Mouse (Mus musculus) MEL (cell line): Measurements from ENCODE around the gene Kifc1. TPM values are rescaled to one million over a fixed set of nuclear protein-coding genes. Genes with fewer than 3 reads are reported as not detected.
"Not testable (repeated sequence)": the region's sequence is repeated elsewhere in the genome, so short reads cannot be mapped to it uniquely, and the experiment has no call there.

Experiments
- DNase-seq: peaks from one replicate; pipeline ENCODE4 v3.0.0; 2011; ENCODE audit warnings: low read depth, low spot score
- H3K27ac ChIP-seq: 2 replicates; pipeline ENCODE4 v1.5.1; 2012; ENCODE audit warnings: low read depth, mild to moderate bottlenecking, control low read depth, low read length, moderate library complexity; ENCODE audit not compliant: control insufficient read depth
- H3K27me3 ChIP-seq, 2 experiments: fragments of 150-350 bp in 1 of 2; sonication (generic) in 1 of 2; 2 replicates each; pipeline ENCODE4 v1.6.1; 2012; ENCODE audit warnings: low read length in 2 of 2, mild to moderate bottlenecking in 2 of 2, improper control_type of control experiment in 1 of 2, moderate library complexity in 1 of 2; ENCODE audit not compliant: insufficient read depth in 2 of 2, control insufficient read depth in 1 of 2
- H3K36me3 ChIP-seq, 2 experiments: 2 replicates each; pipeline ENCODE4 v1.6.1; 2012 to 2014; ENCODE audit warnings: low read length in 2 of 2, improper control_type of control experiment in 1 of 2, inconsistent platforms in 1 of 2, mild to moderate bottlenecking in 1 of 2; ENCODE audit not compliant: insufficient read depth in 2 of 2, control insufficient read depth in 1 of 2
- H3K4me1 ChIP-seq, 2 experiments: fragments of 150-350 bp in 1 of 2; sonication (generic) in 1 of 2; 2 replicates each; pipeline ENCODE4 v1.6.1; 2012; ENCODE audit warnings: low read length in 2 of 2, improper control_type of control experiment in 1 of 2, mild to moderate bottlenecking in 1 of 2; ENCODE audit not compliant: insufficient read depth in 2 of 2, control insufficient read depth in 1 of 2
- H3K4me3 ChIP-seq, 2 experiments: fragments of 150-350 bp in 1 of 2; sonication (generic) in 1 of 2; 2 replicates each; pipeline ENCODE4 v1.5.1; 2012; ENCODE audit warnings: low read depth in 2 of 2, low read length in 2 of 2, mild to moderate bottlenecking in 2 of 2, moderate library complexity in 2 of 2, control low read depth in 1 of 2, improper control_type of control experiment in 1 of 2; ENCODE audit not compliant: control insufficient read depth in 1 of 2, insufficient read depth in 1 of 2
- H3K79me2 ChIP-seq: 2 replicates; pipeline ENCODE4 v1.6.1; 2012; ENCODE audit warnings: mild to moderate bottlenecking, low read length, moderate library complexity; ENCODE audit not compliant: control insufficient read depth, poor library complexity, insufficient read depth
- H3K9ac ChIP-seq: 2 replicates; pipeline ENCODE4 v1.6.1; 2012; ENCODE audit warnings: low read depth, mild to moderate bottlenecking, control low read depth, low read length, moderate library complexity; ENCODE audit not compliant: control insufficient read depth, poor library complexity, severe bottlenecking
- H3K9me3 ChIP-seq: fragments of 150-350 bp; sonication (generic); replicated peaks from 2 replicates; pipeline ENCODE4 v1.6.1; 2012; ENCODE audit warnings: mild to moderate bottlenecking, low read length, improper control_type of control experiment, moderate library complexity; ENCODE audit not compliant: insufficient read depth
- CTCF ChIP-seq, 3 experiments: IDR thresholded peaks in 2 of 3; conservative IDR thresholded peaks in 1 of 3; 2 replicates each; pipeline ENCODE4 v1.5.1; 2011 to 2012; ENCODE audit warnings: low read length in 3 of 3, low read depth in 2 of 3, mild to moderate bottlenecking in 2 of 3, improper control_type of control experiment in 1 of 3, inconsistent platforms in 1 of 3, mixed read lengths in 1 of 3, moderate library complexity in 1 of 3; ENCODE audit not compliant: control insufficient read depth in 1 of 3, insufficient read depth in 1 of 3, poor library complexity in 1 of 3, severe bottlenecking in 1 of 3
- EP300 ChIP-seq, 2 experiments: IDR thresholded peaks; 2 replicates each; pipeline ENCODE4 v1.6.1; 2011; ENCODE audit warnings: improper control_type of control experiment in 2 of 2, low read length in 2 of 2, low read depth in 1 of 2, mild to moderate bottlenecking in 1 of 2
- HCFC1 ChIP-seq: IDR thresholded peaks from 2 replicates; pipeline ENCODE4 v1.6.1; 2012; ENCODE audit warnings: low read depth, mild to moderate bottlenecking, inconsistent platforms, low read length, improper control_type of control experiment, moderate library complexity
- JUND ChIP-seq: IDR thresholded peaks from 2 replicates; pipeline ENCODE4 v1.6.1; 2011; ENCODE audit warnings: low read depth, mild to moderate bottlenecking, improper control_type of control experiment, low read length
- MAX ChIP-seq: IDR thresholded peaks from 2 replicates; pipeline ENCODE4 v1.6.1; 2011; ENCODE audit warnings: low read length, improper control_type of control experiment
- MXI1 ChIP-seq: IDR thresholded peaks from 2 replicates; pipeline ENCODE4 v1.6.1; 2011; ENCODE audit warnings: mild to moderate bottlenecking, low read depth, low read length, improper control_type of control experiment
- MYC ChIP-seq: IDR thresholded peaks from 2 replicates; pipeline ENCODE4 v1.6.1; 2011; ENCODE audit warnings: low read depth, mild to moderate bottlenecking, low read length, improper control_type of control experiment, moderate library complexity
- NRF1 ChIP-seq: IDR thresholded peaks from 2 replicates; pipeline ENCODE4 v1.6.1; 2014; ENCODE audit warnings: low read depth, mild to moderate bottlenecking, inconsistent platforms, low read length, improper control_type of control experiment, moderate library complexity; ENCODE audit not compliant: poor library complexity, insufficient read depth, severe bottlenecking
- POLR2A ChIP-seq, 2 experiments: IDR thresholded peaks; 2 replicates each; pipeline ENCODE4 v1.6.1; 2011 to 2012; ENCODE audit warnings: low read length in 2 of 2, mild to moderate bottlenecking in 2 of 2, control low read depth in 1 of 2, improper control_type of control experiment in 1 of 2, low read depth in 1 of 2, moderate library complexity in 1 of 2; ENCODE audit not compliant: control insufficient read depth in 1 of 2, insufficient read depth in 1 of 2, poor library complexity in 1 of 2
- POLR2AphosphoS2 ChIP-seq: IDR thresholded peaks from 2 replicates; pipeline ENCODE4 v1.6.1; 2011; ENCODE audit warnings: low read length, improper control_type of control experiment
- POLR2AphosphoS5 ChIP-seq: IDR thresholded peaks from 2 replicates; pipeline ENCODE4 v1.6.1; 2012; ENCODE audit warnings: low read depth, borderline replicate concordance, mild to moderate bottlenecking, inconsistent platforms, low read length, moderate library complexity, mixed read lengths
- RAD21 ChIP-seq: IDR thresholded peaks from 2 replicates; pipeline ENCODE4 v1.6.1; 2011; ENCODE audit warnings: mild to moderate bottlenecking, low read depth, low read length, improper control_type of control experiment
- RCOR1 ChIP-seq: IDR thresholded peaks from 2 replicates; pipeline ENCODE4 v1.6.1; 2012; ENCODE audit warnings: low read depth, mild to moderate bottlenecking, inconsistent platforms, low read length, improper control_type of control experiment
- SIN3A ChIP-seq: IDR thresholded peaks from 2 replicates; pipeline ENCODE4 v1.6.1; 2012; ENCODE audit warnings: low read length, improper control_type of control experiment, inconsistent platforms
- TAL1 ChIP-seq: IDR thresholded peaks from 2 replicates; pipeline ENCODE4 v1.6.1; 2012; ENCODE audit warnings: mild to moderate bottlenecking, inconsistent platforms, low read length, moderate library complexity, mixed read lengths
- UBTF ChIP-seq: IDR thresholded peaks from 2 replicates; pipeline ENCODE4 v1.6.1; 2012; ENCODE audit warnings: low read depth, mild to moderate bottlenecking, inconsistent platforms, low read length, improper control_type of control experiment, moderate library complexity, borderline replicate concordance; ENCODE audit not compliant: insufficient read depth
- USF2 ChIP-seq, 2 experiments: IDR thresholded peaks; 2 replicates each; pipeline ENCODE4 v1.6.1; 2011 to 2012; ENCODE audit warnings: improper control_type of control experiment in 2 of 2, low read length in 2 of 2, borderline replicate concordance in 1 of 2, inconsistent platforms in 1 of 2, low read depth in 1 of 2, mild to moderate bottlenecking in 1 of 2; ENCODE audit not compliant: insufficient read depth in 1 of 2
- ZKSCAN1 ChIP-seq: IDR thresholded peaks from 2 replicates; pipeline ENCODE4 v1.6.1; 2012; ENCODE audit warnings: low read depth, mild to moderate bottlenecking, inconsistent platforms, low read length, improper control_type of control experiment, moderate library complexity
- ZNF384 ChIP-seq: IDR thresholded peaks from 2 replicates; pipeline ENCODE4 v1.6.1; 2012; ENCODE audit warnings: low read depth, mild to moderate bottlenecking, inconsistent platforms, low read length, improper control_type of control experiment
- polyA plus RNA-seq, 2 experiments: library from polyadenylated mRNA; stranded (reverse) in 1 of 2; unstranded in 1 of 2; fragments of >175 nt in 1 of 2; fragments of >200 nt in 1 of 2; gene quantifications; 2 replicates each; pipeline versions ENCODE4 v1.2.1 to v1.2.4; 2012; ENCODE audit warnings: low replicate concordance in 2 of 2, low read depth in 1 of 2; ENCODE audit not compliant: insufficient read length in 2 of 2, insufficient read depth in 1 of 2, missing spikeins in 1 of 2
- total RNA-seq: library from RNA; depleted of rRNA; stranded (reverse); fragments of 300-350 nt; gene quantifications from 2 replicates; pipeline ENCODE4 v1.2.3, GENCODE M21; 2012

Kifc1 gene
- total and polyA plus RNA-seq, 3 experiments, result 17.1 to 53.5 TPM; not detected in 1

DNA sequence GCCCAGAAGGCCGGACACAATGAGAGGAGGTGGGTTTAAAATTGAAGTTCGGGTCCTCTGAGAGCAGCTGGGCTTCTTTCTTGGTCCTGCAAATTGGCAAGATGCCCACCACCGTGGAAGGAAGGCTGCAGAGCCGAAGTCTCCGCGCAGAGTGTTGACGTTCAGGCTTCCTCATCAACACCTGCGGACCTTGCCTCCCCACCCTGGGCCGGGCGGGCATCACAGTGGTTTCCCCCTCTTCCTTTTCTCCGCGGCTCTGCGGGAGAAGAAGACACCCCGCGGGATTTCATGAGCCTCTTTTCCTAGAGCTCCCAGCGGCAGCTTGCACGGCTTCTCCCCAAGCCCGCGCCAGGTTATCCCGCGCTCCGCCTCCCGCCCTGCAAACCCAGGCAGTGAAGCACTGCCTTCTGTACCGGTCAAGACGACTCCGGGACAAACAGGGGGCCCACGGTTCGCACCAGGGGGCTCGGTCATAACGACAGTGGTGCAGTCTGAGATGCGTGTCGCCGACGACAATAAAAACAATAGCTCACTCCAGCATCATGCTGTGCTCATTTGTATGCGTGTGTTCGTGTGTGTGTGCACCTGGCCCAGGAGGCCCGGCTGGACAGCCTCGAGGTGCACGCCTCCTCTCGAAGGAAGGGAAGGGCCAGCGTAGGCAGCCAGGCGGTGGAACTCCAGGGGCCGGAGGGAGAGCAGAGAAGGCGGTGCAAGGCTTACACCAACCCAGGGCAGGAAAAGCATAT is 18.0 kb upstream of the Kifc1 start (continued):
- no peak for TF ChIP-seq MYC
- TF ChIP-seq NRF1, result no peak
- TF ChIP-seq RAD21, result no peak
- TF ChIP-seq MXI1, result no peak; the same call in 1 of the 2 replicates
- TF ChIP-seq POLR2AphosphoS5, result no peak
- no peak; the same call in 1 of the 2 replicates for TF ChIP-seq MAX

- H3K27me3 ChIP-seq, H3K4me3 ChIP-seq, H3K79me2 ChIP-seq, H3K27ac ChIP-seq, H3K9me3 ChIP-seq, DNase-seq, H3K9ac ChIP-seq: not testable (repeated sequence)
- H3K4me1 ChIP-seq, result peaks cover 13 to 38% of the 10 kb centered on the region in 2 experiments
- H3K36me3 ChIP-seq, result peaks cover 0 to 25% of the 10 kb centered on the region in 2 experiments; a peak in 2 of 4 replicates
These were observed 14.4 kb upstream of the Kifc1 start, which contains the start of gene Platr17 for GRCm38 (mm10) chr17:33904835-33905234. Gene Platr17, plus strand, starts transcription at chr17:33905135.

DNA sequence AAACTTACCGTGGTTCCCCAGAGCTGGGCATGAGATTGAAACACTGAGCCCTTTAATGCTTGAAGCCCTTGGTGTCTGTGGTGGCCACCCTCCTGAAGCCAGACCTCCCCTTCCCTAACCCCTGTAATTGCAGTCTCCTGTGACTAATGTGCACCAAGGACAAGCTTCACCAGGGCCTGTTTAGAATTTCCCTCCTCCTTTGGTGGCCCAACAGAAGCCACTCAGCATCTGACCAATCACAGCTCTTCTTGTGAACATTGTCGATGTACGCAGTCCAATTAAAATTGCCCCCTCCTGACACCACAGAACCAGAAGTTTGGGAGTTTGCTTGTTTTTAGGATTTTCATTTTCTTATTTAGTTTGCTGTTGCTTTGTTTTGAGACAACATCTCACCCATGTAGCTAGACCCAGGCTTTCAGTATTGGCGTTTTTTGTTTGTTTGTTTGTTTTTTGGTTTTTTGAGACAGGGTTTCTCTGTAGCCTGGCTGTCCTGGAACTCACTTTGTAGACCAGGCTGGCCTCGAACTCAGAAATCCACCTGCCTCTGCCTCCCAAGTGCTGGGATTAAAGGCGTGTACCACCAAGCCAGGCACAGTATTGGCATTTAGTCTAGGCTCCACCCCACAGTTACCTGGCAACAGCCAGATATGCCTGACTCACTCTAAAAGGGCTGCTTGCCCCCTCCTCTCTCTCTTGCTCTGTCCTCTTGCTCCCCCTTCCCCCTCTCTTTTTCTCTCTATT is 13.6 kb upstream of the Kifc1 start:
- TF ChIP-seq POLR2A (IDR thresholded peaks at IDR 0.05; ENCODE audit: control insufficient read depth in 1 of 2, insufficient read depth in 1 of 2, low read depth in 1 of 2, low read length in 2 of 2, poor library complexity in 1 of 2), result peak in 1 of 2 experiments; percentile 37; a peak in 1 of 4 replicates
- Histone ChIP-seq H3K9ac (peak overlapping the region; percentile 24), H3K36me3 (peaks cover 0 to 25% of the 10 kb centered on the region in 2 experiments; a peak in 2 of 4 replicates), H3K27ac (peak overlapping the region; percentile 73), H3K4me1 (peaks cover 13 to 38% of the 10 kb centered on the region in 2 experiments), H3K4me3 (peak overlapping the region in 1 of 2 experiments; percentile 6; a peak in 1 of 4 replicates)
- DNase-seq, result peak; percentile 77
- H3K9me3 ChIP-seq, H3K27me3 ChIP-seq, H3K79me2 ChIP-seq: not testable (repeated sequence)

GRCm38 (mm10) chr17:33902491-33902890 is 12.0 kb upstream of the Kifc1 start:
- no peaks in the 10 kb centered on the region for H3K9me3 ChIP-seq
- DNase-seq, result peak; percentile 79
- 0 out of 2 replicates have a peak overlapping the region, but pooled peaks have one; percentile 11 for H3K9ac ChIP-seq
- H3K36me3 ChIP-seq, result peaks cover 0 to 30% of the 10 kb centered on the region in 2 experiments; a peak in 2 of 4 replicates
- H3K79me2 ChIP-seq, result no peaks in the 10 kb centered on the region
- peak overlapping the region; percentile 73 for H3K27ac ChIP-seq
- H3K27me3 ChIP-seq, result no peaks in the 10 kb centered on the region
- H3K4me3 ChIP-seq, result peak overlapping the region in 1 of 2 experiments; percentile 45; a peak in 2 of 4 replicates
- peaks cover 19 to 47% of the 10 kb centered on the region in 2 experiments for H3K4me1 ChIP-seq
- TF ChIP-seq USF2 (IDR thresholded peaks at IDR 0.05; ENCODE audit: borderline replicate concordance in 1 of 2, insufficient read depth in 1 of 2, low read depth in 1 of 2, low read length in 2 of 2) (no peak), ZKSCAN1 (no peak), POLR2AphosphoS2 (no peak), CTCF (IDR thresholded peaks at IDR 0.05 in 2 of 3, conservative IDR thresholded peaks at IDR 0.05 in 1 of 3; ENCODE audit: control insufficient read depth in 1 of 3, insufficient read depth in 1 of 3, low read depth in 2 of 3, low read length in 3 of 3, poor library complexity in 1 of 3, severe bottlenecking in 1 of 3) (no peak), JUND (no peak), RAD21 (no peak), NRF1 (no peak), POLR2A (IDR thresholded peaks at IDR 0.05; ENCODE audit: control insufficient read depth in 1 of 2, insufficient read depth in 1 of 2, low read depth in 1 of 2, low read length in 2 of 2, poor library complexity in 1 of 2) (no peak), TAL1 (no peak), SIN3A (no peak; the same call in 1 of the 2 replicates), HCFC1 (no peak), ZNF384 (peak; percentile 3; the same call in 1 of the 2 replicates), UBTF (no peak), EP300 (IDR thresholded peaks at IDR 0.05; ENCODE audit: low read depth in 1 of 2, low read length in 2 of 2) (peak in 1 of 2 experiments; percentile 43; a peak in 1 of 4 replicates), RCOR1 (no peak)
